Mouse (Mus musculus): ENCODE data around the gene Pla2g12b.

GRCm38 (mm10) chr10:59363208-59363607 is 40.3 kb upstream of the Pla2g12b start:
- TF ChIP-seq EP300 (IDR thresholded peaks at IDR 0.05; ENCODE audit: low read depth) = no peak
- no peak for TF ChIP-seq CTCF (IDR thresholded peaks at IDR 0.05; ENCODE audit: low read depth)
